Mouse (Mus musculus): ENCODE measurements around the gene D930007J09Rik.

DNA sequence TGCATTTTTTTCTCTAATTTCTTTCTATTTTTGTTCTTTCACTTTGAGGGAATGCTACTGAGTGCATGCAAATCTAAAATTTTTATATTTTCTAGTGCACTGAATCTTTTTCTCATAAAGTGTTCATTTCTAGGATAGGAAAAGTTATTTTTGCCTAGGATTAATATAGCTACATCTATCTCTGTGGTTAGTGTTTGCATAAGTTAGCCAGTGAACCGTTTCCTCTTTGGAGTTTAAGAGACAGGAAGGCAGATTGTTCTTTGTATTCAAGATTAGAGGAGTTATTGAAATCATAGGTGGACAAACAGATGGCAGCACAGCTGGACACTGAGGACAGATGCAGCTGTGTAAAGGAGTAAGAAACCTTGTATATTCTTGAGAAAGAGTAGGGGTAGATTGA, 36.7 kb upstream of the D930007J09Rik start:
- TF ChIP-seq CTCF (IDR thresholded peaks at IDR 0.05; ENCODE audit: insufficient read depth, low read depth, low read length), result no peak
- no peak for TF ChIP-seq POLR2A (IDR thresholded peaks at IDR 0.05; ENCODE audit: insufficient read depth, low read depth, low read length)
